ENCODE assay signal across 22 mouse cellular contexts in the genomic region with DNA sequence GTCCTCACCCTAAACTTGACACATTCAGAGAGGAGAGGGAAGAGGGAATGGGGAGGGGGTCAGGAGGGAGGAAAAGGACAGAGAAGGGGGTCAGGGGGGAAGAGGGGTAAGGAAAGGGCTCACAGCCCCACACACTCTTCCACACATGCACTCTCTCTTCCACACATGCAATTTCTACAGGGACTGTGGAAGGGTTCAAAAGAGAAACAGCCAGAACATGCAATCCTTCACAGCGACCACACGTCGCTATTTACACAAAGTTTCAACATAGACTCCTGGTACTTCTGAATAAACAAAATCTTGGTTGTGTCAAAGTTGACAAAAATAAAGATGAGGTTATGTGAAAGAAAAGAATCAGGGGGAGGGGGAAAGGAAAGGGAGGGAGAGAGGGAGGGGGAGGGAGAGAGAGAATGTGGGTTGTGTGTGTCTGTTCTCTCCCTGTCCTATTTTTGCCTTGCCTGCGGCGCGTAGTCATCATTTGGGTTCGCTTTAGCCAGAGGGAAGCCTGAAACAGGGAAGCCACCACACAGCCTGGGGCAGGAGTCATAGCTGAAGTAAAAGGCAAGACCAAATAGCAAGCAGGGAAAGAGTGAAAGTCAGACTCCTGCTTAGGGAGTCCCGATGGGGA.
DNase-seq lines count a peak whose midpoint lies in the region; ATAC-seq and TF ChIP-seq lines count a peak whose summit lies in the region.
"Had no signal": no experiment of that assay in that cellular context is flagged by ENCODE, and none has a peak within 500 bp of the region (broad histone marks: within the 10 kb centered on the region; RNA-seq: fewer than 3 reads in every experiment).

No protein-coding gene starts in this region.

- 72% methylated on average over 8 of the region's 8 CpGs for WGBS in heart, adult 2 months
- WGBS in liver, adult 2 months = 39% methylated on average over 8 of the region's 8 CpGs
- WGBS in liver, embryonic 12.5 days (ENCODE audit: insufficient replicate concordance) = 75% methylated on average over 8 of the region's 8 CpGs
- WGBS in lung, postnatal 0 days = 71% methylated on average over 8 of the region's 8 CpGs

- TF ChIP-seq EP300 in heart, adult 2 months (IDR thresholded peaks at IDR 0.05; ENCODE audit: insufficient read depth, low read depth, low read length) = no peak
- 0 out of 2 replicates have a peak, but pooled peaks have one; percentile 3 for TF ChIP-seq EP300 in lung, postnatal 0 days (IDR thresholded peaks at IDR 0.05)

- no peaks in the 10 kb centered on the region for H3K9me3 ChIP-seq in liver, embryonic 12.5 days (replicated peaks)
- no peaks in the 10 kb centered on the region for H3K9me3 ChIP-seq in lung, postnatal 0 days (ENCODE audit: low read length)
- H3K9me3 ChIP-seq: embryonic facial prominence, embryonic 12.5 days; forebrain, embryonic 15.5 days; heart, embryonic 12.5 days; hindbrain, embryonic 12.5 days had no signal

- no peak overlapping the region for H3K4me2 ChIP-seq in liver, embryonic 12.5 days
- no peak overlapping the region for H3K4me2 ChIP-seq in lung, postnatal 0 days (replicated peaks; ENCODE audit: low read depth, low read length)
- H3K4me2 ChIP-seq: embryonic facial prominence, embryonic 12.5 days; forebrain, embryonic 15.5 days; heart, embryonic 12.5 days; hindbrain, embryonic 12.5 days had no signal

- no peak for ATAC-seq in liver, embryonic 12.5 days
- ATAC-seq in lung, postnatal 0 days = peak; percentile 76
- ATAC-seq: forebrain, embryonic 15.5 days; inflammation-experienced regulatory T-cells, adult 6 months had no signal

- no peak overlapping the region for H3K9ac ChIP-seq in heart, adult 2 months (ENCODE audit: low read depth, low read length)
- H3K9ac ChIP-seq in liver, adult 2 months (ENCODE audit: low read depth, low read length) = no peak overlapping the region
- H3K9ac ChIP-seq in liver, embryonic 12.5 days = no peak overlapping the region
- no peak overlapping the region for H3K9ac ChIP-seq in lung, postnatal 0 days (replicated peaks; ENCODE audit: low read depth)
- H3K9ac ChIP-seq: embryonic facial prominence, embryonic 12.5 days; forebrain, embryonic 15.5 days; heart, embryonic 12.5 days; hindbrain, embryonic 12.5 days had no signal

- peak overlapping the region; percentile 23; the same call in 1 of the 2 replicates for H3K27ac ChIP-seq in heart, adult 2 months
- H3K27ac ChIP-seq in liver, adult 2 months (replicated peaks; ENCODE audit: insufficient read depth, low read depth, low read length) = no peak overlapping the region
- no peak overlapping the region for H3K27ac ChIP-seq in liver, embryonic 12.5 days
- H3K27ac ChIP-seq in lung, postnatal 0 days (ENCODE audit: low read length) = no peak overlapping the region
- H3K27ac ChIP-seq: embryonic facial prominence, embryonic 12.5 days; forebrain, embryonic 15.5 days; hindbrain, embryonic 12.5 days had no signal

- peaks cover 5% of the 10 kb centered on the region for H3K4me1 ChIP-seq in heart, adult 2 months (ENCODE audit: control insufficient read depth, insufficient read depth, low read length)
- H3K4me1 ChIP-seq in liver, adult 2 months (ENCODE audit: control insufficient read depth, insufficient read depth, low read length) = peaks cover 3% of the 10 kb centered on the region; the same call in 1 of the 2 replicates
- H3K4me1 ChIP-seq in liver, embryonic 12.5 days = no peaks in the 10 kb centered on the region
- no peaks in the 10 kb centered on the region for H3K4me1 ChIP-seq in lung, postnatal 0 days (ENCODE audit: insufficient read depth, low read depth, low read length)
- H3K4me1 ChIP-seq: embryonic facial prominence, embryonic 12.5 days; forebrain, embryonic 15.5 days; hindbrain, embryonic 12.5 days had no signal

- H3K79me2 ChIP-seq in heart, adult 2 months (replicated peaks; ENCODE audit: control insufficient read depth, insufficient read depth, low read length) = no peaks in the 10 kb centered on the region
- H3K79me2 ChIP-seq in liver, adult 2 months (ENCODE audit: control insufficient read depth, insufficient read depth, low read length) = no peaks in the 10 kb centered on the region

- no peaks in the 10 kb centered on the region for H3K27me3 ChIP-seq in heart, adult 2 months (ENCODE audit: control insufficient read depth, insufficient read depth, low read length)
- no peaks in the 10 kb centered on the region for H3K27me3 ChIP-seq in liver, adult 2 months (ENCODE audit: control insufficient read depth, insufficient read depth, low read length)
- H3K27me3 ChIP-seq in liver, embryonic 12.5 days (replicated peaks) = no peaks in the 10 kb centered on the region
- no peaks in the 10 kb centered on the region for H3K27me3 ChIP-seq in lung, postnatal 0 days (replicated peaks; ENCODE audit: insufficient read depth, low read length)
- H3K27me3 ChIP-seq: CH12.LX; embryonic facial prominence, embryonic 12.5 days; forebrain, embryonic 15.5 days; heart, embryonic 12.5 days; hindbrain, embryonic 12.5 days had no signal

- TF ChIP-seq CTCF in heart, adult 2 months (IDR thresholded peaks at IDR 0.05) = no peak
- no peak for TF ChIP-seq CTCF in liver, adult 2 months (IDR thresholded peaks at IDR 0.05; ENCODE audit: low read depth, low read length)
- no peak for TF ChIP-seq CTCF in lung, postnatal 0 days (IDR thresholded peaks at IDR 0.05)

- no peak for DNase-seq in heart, adult 2 months
- DNase-seq in heart, adult 18-20 months = no peak
- peak; percentile 78 for DNase-seq in liver, adult 2 months (ENCODE audit: extremely low read depth, low read depth, low spot score)
- DNase-seq in lung, postnatal 0 days (ENCODE audit: low spot score) = peak; percentile 58
- DNase-seq in lung, postnatal 36 days = no peak
- DNase-seq in brain, adult 2 months (ENCODE audit: low read depth, low spot score) = peak; percentile 16
- no peak for DNase-seq in left cerebral cortex, adult 8-10 months (ENCODE audit: low spot score in 2 of 2)
- DNase-seq: adrenal gland, adult 8-10 months; adrenal gland, postnatal 36 days; cerebellum, adult 11-12 months; cerebellum, adult 9-10 months; cerebellum, postnatal 25 days; gastrocnemius, postnatal 25 days; heart, postnatal 4 days; kidney, adult 11 months had no signal

- peaks cover 2% of the 10 kb centered on the region for H3K36me3 ChIP-seq in heart, adult 2 months (ENCODE audit: control insufficient read depth, insufficient read depth, low read length)
- H3K36me3 ChIP-seq in liver, adult 2 months (ENCODE audit: control insufficient read depth, insufficient read depth, low read length) = no peaks in the 10 kb centered on the region
- H3K36me3 ChIP-seq in liver, embryonic 12.5 days = no peaks in the 10 kb centered on the region
- no peaks in the 10 kb centered on the region for H3K36me3 ChIP-seq in lung, postnatal 0 days (ENCODE audit: insufficient read depth, low read length)
- H3K36me3 ChIP-seq: embryonic facial prominence, embryonic 12.5 days; forebrain, embryonic 15.5 days; hindbrain, embryonic 12.5 days had no signal

- intact Hi-C loops in heart, adult 2 months (cut with DNase I) = no loop called here

- no peak overlapping the region for H3K4me3 ChIP-seq in heart, adult 2 months
- no peak overlapping the region for H3K4me3 ChIP-seq in liver, adult 2 months (ENCODE audit: insufficient read depth, low read depth, low read length)
- H3K4me3 ChIP-seq in liver, embryonic 12.5 days = no peak overlapping the region
- H3K4me3 ChIP-seq in lung, postnatal 0 days (ENCODE audit: low read depth, low read length) = no peak overlapping the region
- H3K4me3 ChIP-seq: embryonic facial prominence, embryonic 12.5 days; forebrain, embryonic 15.5 days; heart, embryonic 12.5 days; hindbrain, embryonic 12.5 days had no signal

- no peak for TF ChIP-seq POLR2A in heart, adult 2 months (IDR thresholded peaks at IDR 0.05; ENCODE audit: insufficient read depth, low read depth, low read length)
- TF ChIP-seq POLR2A in liver, adult 2 months (IDR thresholded peaks at IDR 0.05; ENCODE audit: extremely low read depth, insufficient read depth, low read length) = no peak

Comparison
In these comparisons a context has a peak if more than half of its experiments do, and no peak if none do; other contexts are left out.
1. DNase-seq: peak in liver, adult 2 months (single experiment), lung, postnatal 0 days (single experiment) and brain, adult 2 months (single experiment); none in heart, adult 2 months (0 of 2), heart, adult 18-20 months (0 of 2), lung, postnatal 36 days (single experiment) and left cerebral cortex, adult 8-10 months (0 of 2).